Mouse (Mus musculus) thymus, adult 2 months (tissue): Measurements from ENCODE around the gene Ptpn21. TPM values are rescaled to one million over a fixed set of nuclear protein-coding genes. Genes with fewer than 3 reads are reported as not detected.

Experiments
- DNase-seq: peaks from one replicate; pipeline ENCODE4 v3.0.0; 2021
- H3K27ac ChIP-seq: fragments of 200-500 bp; 2 replicates; pipeline ENCODE4 v1.5.1; 2012; ENCODE audit warnings: low read length, control low read depth; ENCODE audit not compliant: control insufficient read depth, insufficient read depth
- H3K27me3 ChIP-seq: fragments of 200-500 bp; 2 replicates; pipeline ENCODE4 v1.6.1; 2012; ENCODE audit warnings: mild to moderate bottlenecking, low read length, moderate library complexity, mixed read lengths; ENCODE audit not compliant: control insufficient read depth, insufficient read depth
- H3K36me3 ChIP-seq: fragments of 200-500 bp; 2 replicates; pipeline ENCODE4 v1.6.1; 2012; ENCODE audit warnings: mild to moderate bottlenecking, low read length, moderate library complexity; ENCODE audit not compliant: control insufficient read depth, insufficient read depth
- H3K4me1 ChIP-seq: fragments of 200-500 bp; replicated peaks from 2 replicates; pipeline ENCODE4 v1.6.1; 2012; ENCODE audit warnings: low read length; ENCODE audit not compliant: control insufficient read depth, insufficient read depth
- H3K4me3 ChIP-seq: fragments of 200-500 bp; 2 replicates; pipeline ENCODE4 v1.5.1; 2012; ENCODE audit warnings: mild to moderate bottlenecking, low read length, control low read depth, moderate library complexity; ENCODE audit not compliant: control insufficient read depth, insufficient read depth
- CTCF ChIP-seq: fragments of 200-500 bp; IDR thresholded peaks from 2 replicates; pipeline ENCODE4 v1.5.1; 2012; ENCODE audit warnings: mild to moderate bottlenecking, control low read depth, low read length, moderate library complexity, borderline replicate concordance; ENCODE audit not compliant: control insufficient read depth, poor library complexity, insufficient read depth; ENCODE audit errors: extremely low read depth
- POLR2A ChIP-seq: fragments of 200-500 bp; IDR thresholded peaks from 2 replicates; pipeline ENCODE4 v1.6.1; 2012; ENCODE audit warnings: mild to moderate bottlenecking, low read length, control low read depth, moderate library complexity; ENCODE audit not compliant: control insufficient read depth, poor library complexity, insufficient read depth; ENCODE audit errors: extremely low read depth
- WGBS: fragments of 180-500 bp; shearing (Covaris S2); methylation state at CpG from one replicate; pipeline ENCODE4 v1.1.7; 2018; 5-methylcytosine and 5-hydroxymethylcytosine counted together
- polyA plus RNA-seq: library from polyadenylated mRNA; depleted of rRNA; stranded (reverse); fragments of >200 nt; gene quantifications from 2 replicates; pipeline ENCODE4 v1.2.3, GENCODE M21; 2012; rRNA removed

Ptpn21 gene
- 5.6 and 7.9 TPM in 2 replicates for polyA plus RNA-seq

- H3K4me3 ChIP-seq: peak within 1 kb of the TSS; percentile 19; the same call in 1 of the 2 replicates
- no peak for DNase-seq
Observed at GRCm38 (mm10) chr12:98736951-98737800, at the start of gene Ptpn21. Ptpn21 (minus strand) TSS chr12:98737405.

GRCm38 (mm10) chr12:98784251-98784650, 47.0 kb upstream of the Ptpn21 start:
- peaks cover 92% of the 10 kb centered on the region for H3K36me3 ChIP-seq
- 96% methylated on average over 1 of the region's 1 CpGs for WGBS
- DNase-seq: no peak
- no peak overlapping the region for H3K27ac ChIP-seq
- no peaks in the 10 kb centered on the region for H3K4me1 ChIP-seq
- H3K4me3 ChIP-seq: no peak overlapping the region
- H3K27me3 ChIP-seq: no peaks in the 10 kb centered on the region
- no peak for TF ChIP-seq CTCF

More at GRCm38 (mm10) chr12:98736951-98737800, at the start of gene Ptpn21:
- H3K36me3 ChIP-seq: no peaks in the 10 kb centered on the region
- peaks cover 13% of the 10 kb centered on the region for H3K4me1 ChIP-seq
- no peak within 1 kb of the TSS for H3K27ac ChIP-seq
- H3K27me3 ChIP-seq: peaks cover 20% of the 10 kb centered on the region
- WGBS: 4% methylated on average over 75 of the region's 75 CpGs
- TF ChIP-seq POLR2A (no peak), CTCF (no peak)

- WGBS: 72% methylated on average over 4 of the region's 4 CpGs
- Histone ChIP-seq H3K27ac (no peak overlapping the region), H3K4me3 (no peak overlapping the region), H3K4me1 (no peaks in the 10 kb centered on the region), H3K36me3 (peaks cover 81% of the 10 kb centered on the region), H3K27me3 (no peaks in the 10 kb centered on the region)
- peak; percentile 14 for DNase-seq
- TF ChIP-seq CTCF (no peak), POLR2A (no peak)
Observed at GRCm38 (mm10) chr12:98779148-98779547, 41.9 kb upstream of the Ptpn21 start.

DNA sequence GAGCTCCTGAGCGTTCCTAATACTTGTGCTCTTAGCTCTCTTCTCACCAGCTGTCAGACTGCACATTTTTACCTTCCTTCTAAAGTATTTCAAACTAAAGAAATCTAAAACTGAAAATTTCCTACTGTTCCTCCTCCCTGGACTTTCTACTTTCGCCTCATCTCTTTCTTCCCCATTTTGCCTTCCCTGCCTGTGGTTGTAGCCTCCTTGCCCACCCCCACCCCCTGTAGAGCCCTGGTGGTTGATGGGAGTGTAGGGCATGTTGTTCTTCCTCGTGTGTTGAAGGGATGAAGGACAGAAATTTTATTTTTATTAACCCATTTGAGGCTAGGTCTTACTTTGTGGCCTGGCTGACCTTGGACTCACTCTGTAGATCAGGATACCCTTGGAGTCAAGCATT, 40.3 kb upstream of the Ptpn21 start:
- Histone ChIP-seq H3K27me3 (no peaks in the 10 kb centered on the region), H3K27ac (no peak overlapping the region), H3K4me1 (no peaks in the 10 kb centered on the region), H3K36me3 (peaks cover 75% of the 10 kb centered on the region), H3K4me3 (no peak overlapping the region)
- 74% methylated on average over 3 of the region's 3 CpGs for WGBS
- DNase-seq: no peak
- TF ChIP-seq CTCF: no peak
- no peak for TF ChIP-seq POLR2A

DNA sequence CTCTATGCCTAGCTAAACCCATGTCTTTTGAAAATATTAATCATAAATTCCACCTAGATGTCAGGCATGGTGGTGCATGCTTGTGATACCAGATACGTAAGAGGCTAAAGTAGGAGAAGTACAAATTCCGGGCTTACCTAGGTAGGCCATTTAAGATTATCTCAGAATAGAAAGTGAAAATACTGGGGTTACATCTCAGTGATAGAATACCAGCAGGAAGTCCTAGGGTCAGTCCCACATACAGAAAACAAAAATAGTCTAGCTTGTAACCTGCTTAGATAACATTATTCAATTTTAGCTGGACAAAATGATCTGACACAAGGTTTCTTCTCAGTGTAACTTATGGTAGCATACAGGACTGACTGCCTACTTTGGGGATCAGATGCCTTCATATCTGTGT, 29.0 kb upstream of the Ptpn21 start:
- H3K36me3 ChIP-seq: peaks cover 79% of the 10 kb centered on the region
- no peak for DNase-seq
- WGBS: 93% methylated on average over 2 of the region's 2 CpGs
- H3K4me1 ChIP-seq: no peaks in the 10 kb centered on the region
- TF ChIP-seq POLR2A (no peak), CTCF (no peak)
- H3K4me3 ChIP-seq: no peak overlapping the region
- H3K27me3 ChIP-seq: no peaks in the 10 kb centered on the region
- H3K27ac ChIP-seq: no peak overlapping the region

GRCm38 (mm10) chr12:98759700-98760099, 22.5 kb upstream of the Ptpn21 start:
- no peaks in the 10 kb centered on the region for H3K27me3 ChIP-seq
- H3K27ac ChIP-seq: no peak overlapping the region
- H3K4me1 ChIP-seq: no peaks in the 10 kb centered on the region
- no peak for TF ChIP-seq CTCF
- no peak for TF ChIP-seq POLR2A
- H3K4me3 ChIP-seq: no peak overlapping the region
- peaks cover 92% of the 10 kb centered on the region for H3K36me3 ChIP-seq
- WGBS: 98% methylated on average over 6 of the region's 6 CpGs
- no peak for DNase-seq
